Mouse (Mus musculus): Measurements from ENCODE around the gene Tnfrsf21. TPM values are rescaled to one million over a fixed set of nuclear protein-coding genes. Genes with fewer than 3 reads are reported as not detected.

The Tnfrsf21 gene
- polyA plus RNA-seq, 1 experiment from 2014 or later = 11.9 TPM

- ATAC-seq (ENCODE audit: insufficient number of reproducible peaks, low FRiP score) = no peak
- H3K4me2 ChIP-seq = no peak overlapping the region
- no peaks in the 10 kb centered on the region for H3K9me3 ChIP-seq (replicated peaks)
- H3K27me3 ChIP-seq (replicated peaks) = no peaks in the 10 kb centered on the region
- no peaks in the 10 kb centered on the region for H3K36me3 ChIP-seq
- H3K4me1 ChIP-seq (replicated peaks) = no peaks in the 10 kb centered on the region
- no peak overlapping the region for H3K9ac ChIP-seq
- H3K4me3 ChIP-seq = no peak overlapping the region
- H3K27ac ChIP-seq (ENCODE audit: poor library complexity, severe bottlenecking) = no peak overlapping the region
- 79% methylated on average over 5 of the region's 5 CpGs for WGBS
Measured at GRCm38 (mm10) chr17:43132477-43132876, 116.1 kb downstream of the Tnfrsf21 start.

- Histone ChIP-seq H3K27me3 (replicated peaks) (no peaks in the 10 kb centered on the region), H3K4me2 (no peak overlapping the region), H3K9ac (no peak overlapping the region), H3K36me3 (no peaks in the 10 kb centered on the region), H3K4me1 (replicated peaks) (no peaks in the 10 kb centered on the region), H3K9me3 (replicated peaks) (no peaks in the 10 kb centered on the region), H3K27ac (ENCODE audit: poor library complexity, severe bottlenecking) (no peak overlapping the region), H3K4me3 (no peak overlapping the region)
- ATAC-seq (ENCODE audit: insufficient number of reproducible peaks, low FRiP score) = no peak
- WGBS = 88% methylated on average over 4 of the region's 4 CpGs
Measured at GRCm38 (mm10) chr17:43133106-43133505, 116.8 kb downstream of the Tnfrsf21 start.

GRCm38 (mm10) chr17:43134991-43135390, 118.6 kb downstream of the Tnfrsf21 start:
- Histone ChIP-seq H3K27ac (ENCODE audit: poor library complexity, severe bottlenecking) (no peak overlapping the region), H3K9ac (no peak overlapping the region), H3K4me2 (no peak overlapping the region), H3K27me3 (replicated peaks) (no peaks in the 10 kb centered on the region), H3K36me3 (no peaks in the 10 kb centered on the region), H3K9me3 (replicated peaks) (no peaks in the 10 kb centered on the region), H3K4me3 (no peak overlapping the region), H3K4me1 (replicated peaks) (no peaks in the 10 kb centered on the region)
- no peak for ATAC-seq (ENCODE audit: insufficient number of reproducible peaks, low FRiP score)
- WGBS = 61% methylated on average over 4 of the region's 4 CpGs

- Histone ChIP-seq H3K27ac (ENCODE audit: poor library complexity, severe bottlenecking) (no peak overlapping the region), H3K36me3 (no peaks in the 10 kb centered on the region), H3K27me3 (replicated peaks) (no peaks in the 10 kb centered on the region), H3K9me3 (replicated peaks) (no peaks in the 10 kb centered on the region), H3K4me3 (no peak overlapping the region), H3K4me2 (no peak overlapping the region), H3K4me1 (replicated peaks) (no peaks in the 10 kb centered on the region), H3K9ac (no peak overlapping the region)
- 67% methylated on average over 7 of the region's 7 CpGs for WGBS
- ATAC-seq (ENCODE audit: insufficient number of reproducible peaks, low FRiP score) = no peak
Measured at GRCm38 (mm10) chr17:43135398-43136265, 119.3 kb downstream of the Tnfrsf21 start.

- Histone ChIP-seq H3K27ac (ENCODE audit: poor library complexity, severe bottlenecking) (no peak overlapping the region), H3K27me3 (replicated peaks) (no peaks in the 10 kb centered on the region), H3K36me3 (no peaks in the 10 kb centered on the region), H3K9me3 (replicated peaks) (no peaks in the 10 kb centered on the region), H3K4me2 (no peak overlapping the region), H3K4me1 (replicated peaks) (no peaks in the 10 kb centered on the region), H3K4me3 (no peak overlapping the region), H3K9ac (no peak overlapping the region)
- ATAC-seq (ENCODE audit: insufficient number of reproducible peaks, low FRiP score) = no peak
- WGBS = 62% methylated on average over 4 of the region's 4 CpGs
Measured at GRCm38 (mm10) chr17:43136720-43137119, 120.4 kb downstream of the Tnfrsf21 start.

GRCm38 (mm10) chr17:43137838-43138237, 121.5 kb downstream of the Tnfrsf21 start:
- 88% methylated on average over 9 of the region's 9 CpGs for WGBS
- Histone ChIP-seq H3K27me3 (replicated peaks) (no peaks in the 10 kb centered on the region), H3K9me3 (replicated peaks) (no peaks in the 10 kb centered on the region), H3K4me3 (no peak overlapping the region), H3K4me1 (replicated peaks) (no peaks in the 10 kb centered on the region), H3K36me3 (no peaks in the 10 kb centered on the region), H3K27ac (ENCODE audit: poor library complexity, severe bottlenecking) (no peak overlapping the region), H3K9ac (no peak overlapping the region), H3K4me2 (no peak overlapping the region)
- ATAC-seq (ENCODE audit: insufficient number of reproducible peaks, low FRiP score) = no peak

- H3K4me2 ChIP-seq = no peak overlapping the region
- no peak overlapping the region for H3K9ac ChIP-seq
- 79% methylated on average over 7 of the region's 7 CpGs for WGBS
- no peaks in the 10 kb centered on the region for H3K9me3 ChIP-seq (replicated peaks)
- no peak overlapping the region for H3K4me3 ChIP-seq
- H3K36me3 ChIP-seq = no peaks in the 10 kb centered on the region
- no peak overlapping the region for H3K27ac ChIP-seq (ENCODE audit: poor library complexity, severe bottlenecking)
- no peaks in the 10 kb centered on the region for H3K4me1 ChIP-seq (replicated peaks)
- H3K27me3 ChIP-seq (replicated peaks) = no peaks in the 10 kb centered on the region
- ATAC-seq (ENCODE audit: insufficient number of reproducible peaks, low FRiP score) = no peak
Measured at GRCm38 (mm10) chr17:43138356-43138755, 122.0 kb downstream of the Tnfrsf21 start.

Other genes with a start within 250 kb of the Tnfrsf21 start
- 20.2 and 21.8 TPM in 2 replicates for gene Cd2ap, start 139.9 kb upstream of the Tnfrsf21 start, polyA plus RNA-seq (2016; fragmentation: Nextera tagmentation; extraction: Ambion mirVana)

All from heart, embryonic 12.5 days (tissue).